In genomic region chr13:24375320-24376203, GRCm38 (mm10) we compare ENCODE assay signal across 10 mouse cellular contexts. TPM values are rescaled to one million over a fixed set of nuclear protein-coding genes. Genes with fewer than 3 reads are reported as not detected.
A peak's percentile ranks its signal among the peaks of the same experiment; 100 is the strongest.
DNase-seq lines count a peak whose midpoint lies in the region; ATAC-seq and TF ChIP-seq lines count a peak whose summit lies in the region.
"Had no signal": no experiment of that assay in that cellular context is flagged by ENCODE, and none has a peak within 500 bp of the region (broad histone marks: within the 10 kb centered on the region; RNA-seq: fewer than 3 reads in every experiment).

No protein-coding gene starts in this region.

- no peaks in the 10 kb centered on the region for H3K27me3 ChIP-seq in kidney, postnatal 0 days (ENCODE audit: insufficient read depth, low read length)
- H3K27me3 ChIP-seq in forebrain, embryonic 14.5 days (replicated peaks; ENCODE audit: control insufficient read depth, insufficient read depth, low read length) = no peaks in the 10 kb centered on the region
- H3K27me3 ChIP-seq: forebrain, embryonic 15.5 days had no signal

- H3K9ac ChIP-seq in kidney, postnatal 0 days (ENCODE audit: low read depth, low read length) = no peak overlapping the region
- no peak overlapping the region for H3K9ac ChIP-seq in forebrain, embryonic 14.5 days (ENCODE audit: low read length)
- H3K9ac ChIP-seq: forebrain, embryonic 15.5 days had no signal

- WGBS in kidney, postnatal 0 days = 69% methylated on average over 7 of the region's 7 CpGs
- 88% methylated on average over 7 of the region's 7 CpGs for WGBS in forebrain, embryonic 14.5 days

- no peak for TF ChIP-seq CTCF in kidney, postnatal 0 days (IDR thresholded peaks at IDR 0.05; ENCODE audit: low read depth)

- intact Hi-C loops in heart, postnatal 25 days (cut with DNase I) = no loop called here

- H3K4me1 ChIP-seq in kidney, postnatal 0 days (replicated peaks; ENCODE audit: insufficient read depth, low read length) = no peaks in the 10 kb centered on the region
- H3K4me1 ChIP-seq in forebrain, embryonic 14.5 days (ENCODE audit: control insufficient read depth, insufficient read depth, low read length) = no peaks in the 10 kb centered on the region
- H3K4me1 ChIP-seq: forebrain, embryonic 15.5 days had no signal

- H3K27ac ChIP-seq in kidney, postnatal 0 days = no peak overlapping the region
- H3K27ac ChIP-seq in forebrain, embryonic 14.5 days (ENCODE audit: low read depth, low read length) = no peak overlapping the region
- H3K27ac ChIP-seq: forebrain, embryonic 15.5 days had no signal

- no peaks in the 10 kb centered on the region for H3K9me3 ChIP-seq in kidney, postnatal 0 days (replicated peaks; ENCODE audit: low read length)
- H3K9me3 ChIP-seq in forebrain, embryonic 14.5 days (replicated peaks; ENCODE audit: control insufficient read depth, low read length) = no peaks in the 10 kb centered on the region
- H3K9me3 ChIP-seq: forebrain, embryonic 15.5 days had no signal

- H3K36me3 ChIP-seq in kidney, postnatal 0 days (ENCODE audit: insufficient read depth, low read length) = no peaks in the 10 kb centered on the region
- no peaks in the 10 kb centered on the region for H3K36me3 ChIP-seq in forebrain, embryonic 14.5 days (ENCODE audit: control insufficient read depth, insufficient read depth, low read length)
- H3K36me3 ChIP-seq: forebrain, embryonic 15.5 days had no signal

- H3K4me3 ChIP-seq in kidney, postnatal 0 days (replicated peaks; ENCODE audit: low read depth, low read length) = no peak overlapping the region
- no peak overlapping the region for H3K4me3 ChIP-seq in forebrain, embryonic 14.5 days (ENCODE audit: low read depth, low read length)
- H3K4me3 ChIP-seq: forebrain, embryonic 15.5 days had no signal

- peak; percentile 12 for DNase-seq in kidney, postnatal 0 days (ENCODE audit: low spot score)
- DNase-seq in kidney, postnatal 10 days = no peak
- DNase-seq in T-cell, adult 2 months (ENCODE audit: low spot score) = peak; percentile 61
- DNase-seq in heart, postnatal 25 days (ENCODE audit: low spot score) = peak; percentile 24
- DNase-seq in skeletal muscle tissue, adult 2 months (ENCODE audit: low read depth, low spot score) = peak; percentile 68
- DNase-seq in cerebellum, adult 18-20 months = no peak
- DNase-seq in ovary, adult 18-20 months (ENCODE audit: low spot score) = no peak
- no peak for DNase-seq in forebrain, embryonic 14.5 days (ENCODE audit: low spot score)
- DNase-seq: kidney, adult 8-10 months had no signal

- ATAC-seq in kidney, postnatal 0 days (replicated peaks; ENCODE audit: low FRiP score, low read depth) = no peak
- no peak for ATAC-seq in forebrain, embryonic 14.5 days
- ATAC-seq: forebrain, embryonic 15.5 days had no signal

- no peak overlapping the region for H3K4me2 ChIP-seq in kidney, postnatal 0 days (ENCODE audit: low read length)
- no peak overlapping the region for H3K4me2 ChIP-seq in forebrain, embryonic 14.5 days (ENCODE audit: low read length)
- H3K4me2 ChIP-seq: forebrain, embryonic 15.5 days had no signal

RNA-seq across cellular contexts. Expression of gene Cmah, which starts 48.4 kb away (rescaled TPM):
- polyA plus RNA-seq in kidney, postnatal 0 days (2015; fragmentation: Nextera tagmentation; extraction: Ambion mirVana) = 1.3 and 1.4 TPM in 2 replicates
- 1 to 10 TPM; 2.9 to 4.9 TPM for total RNA-seq in heart, postnatal 25 days (2021)
- polyA plus RNA-seq in forebrain, embryonic 14.5 days (2014; fragmentation: Nextera tagmentation; extraction: Ambion mirVana) = 0.20 and 0.23 TPM in 2 replicates

Comparison
In these comparisons a context has a peak if more than half of its experiments do, and no peak if none do; other contexts are left out.
1. DNase-seq: peak in kidney, postnatal 0 days (single experiment), T-cell, adult 2 months (single experiment), heart, postnatal 25 days (single experiment) and skeletal muscle tissue, adult 2 months (single experiment); none in kidney, postnatal 10 days (single experiment), cerebellum, adult 18-20 months (0 of 2), ovary, adult 18-20 months (single experiment) and forebrain, embryonic 14.5 days (single experiment).